Mouse (Mus musculus) myocyte (in vitro differentiated cells): ENCODE measurements around the gene Sptbn1. TPM values are rescaled to one million over a fixed set of nuclear protein-coding genes. Genes with fewer than 3 reads are reported as not detected.

Experiments
- H3K27me3 ChIP-seq: one replicate; pipeline ENCODE4 v1.6.1; 2011; ENCODE audit not compliant: control insufficient read depth, insufficient read depth, insufficient read length
- H3K36me3 ChIP-seq: one replicate; pipeline ENCODE4 v1.6.1; 2011; ENCODE audit not compliant: control insufficient read depth, insufficient read depth
- H3K4me2 ChIP-seq: one replicate; pipeline ENCODE4 v1.6.1; 2011; ENCODE audit warnings: low read depth, control low read depth
- H3K4me3 ChIP-seq: one replicate; pipeline ENCODE4 v1.5.1; 2011; ENCODE audit warnings: mild to moderate bottlenecking, control low read depth, moderate library complexity
- H3K79me2 ChIP-seq: one replicate; pipeline ENCODE4 v1.6.1; 2011; ENCODE audit not compliant: control insufficient read depth, insufficient read depth
- H3ac ChIP-seq: one replicate; pipeline ENCODE4 v1.6.1; 2011; ENCODE audit not compliant: control insufficient read depth, insufficient read length
- CEBPB ChIP-seq: IDR thresholded peaks from 2 replicates; pipeline ENCODE4 v1.6.1; 2011; ENCODE audit warnings: mild to moderate bottlenecking, moderate library complexity; ENCODE audit not compliant: poor library complexity, insufficient read depth, severe bottlenecking
- E2F4 ChIP-seq: IDR thresholded peaks from one replicate; pipeline ENCODE4 v1.6.1; 2011; ENCODE audit warnings: mild to moderate bottlenecking, control low read depth, moderate library complexity; ENCODE audit not compliant: insufficient read depth
- MAX ChIP-seq: IDR thresholded peaks from one replicate; pipeline ENCODE4 v1.6.1; 2011; ENCODE audit warnings: low read depth, mild to moderate bottlenecking, control low read depth
- MYOD1 ChIP-seq, 3 experiments: IDR thresholded peaks; one replicate each; pipeline ENCODE4 v1.6.1; 2011; ENCODE audit warnings: control low read depth in 2 of 3, low read depth in 2 of 3, mild to moderate bottlenecking in 2 of 3, moderate library complexity in 1 of 3; ENCODE audit not compliant: insufficient read length in 2 of 3, control insufficient read depth in 1 of 3
- MYOG ChIP-seq, 3 experiments: IDR thresholded peaks; one replicate each; pipeline ENCODE4 v1.6.1; 2011; ENCODE audit warnings: control low read depth in 2 of 3, low read depth in 2 of 3, mild to moderate bottlenecking in 2 of 3; ENCODE audit not compliant: insufficient read length in 2 of 3, control insufficient read depth in 1 of 3, insufficient read depth in 1 of 3
- POLR2A ChIP-seq: IDR thresholded peaks from one replicate; pipeline ENCODE4 v1.6.1; 2011; ENCODE audit warnings: low read depth, mild to moderate bottlenecking, control low read depth, moderate library complexity; ENCODE audit not compliant: insufficient read length
- POLR2AphosphoS2 ChIP-seq: IDR thresholded peaks from one replicate; pipeline ENCODE4 v1.6.1; 2011; ENCODE audit warnings: low read depth, control low read depth; ENCODE audit not compliant: insufficient read length
- REST ChIP-seq: IDR thresholded peaks from one replicate; pipeline ENCODE4 v1.6.1; 2011; ENCODE audit warnings: mild to moderate bottlenecking, control low read depth, moderate library complexity; ENCODE audit not compliant: insufficient read depth, insufficient read length
- SRF ChIP-seq: IDR thresholded peaks from one replicate; pipeline ENCODE4 v1.6.1; 2011; ENCODE audit warnings: low read depth; ENCODE audit not compliant: control insufficient read depth, insufficient read length
- TCF12 ChIP-seq: IDR thresholded peaks from one replicate; pipeline ENCODE4 v1.6.1; 2011; ENCODE audit warnings: mild to moderate bottlenecking, control low read depth; ENCODE audit not compliant: poor library complexity, insufficient read depth, severe bottlenecking
- TCF3 ChIP-seq: IDR thresholded peaks from one replicate; pipeline ENCODE4 v1.6.1; 2011; ENCODE audit warnings: low read depth, control low read depth; ENCODE audit not compliant: insufficient read length
- USF1 ChIP-seq: IDR thresholded peaks from one replicate; pipeline ENCODE4 v1.6.1; 2011; ENCODE audit warnings: low read depth, mild to moderate bottlenecking, control low read depth, moderate library complexity
- polyA plus RNA-seq: library from polyadenylated mRNA; unstranded; fragments of >200 nt; fragmentation: generic; extraction: Trizol; gene quantifications from one replicate; pipeline ENCODE4 v1.2.1, GENCODE M21; 2012; ENCODE audit warnings: missing spikeins

The Sptbn1 gene
- polyA plus RNA-seq, 1 experiment, result 85.4 TPM

DNA sequence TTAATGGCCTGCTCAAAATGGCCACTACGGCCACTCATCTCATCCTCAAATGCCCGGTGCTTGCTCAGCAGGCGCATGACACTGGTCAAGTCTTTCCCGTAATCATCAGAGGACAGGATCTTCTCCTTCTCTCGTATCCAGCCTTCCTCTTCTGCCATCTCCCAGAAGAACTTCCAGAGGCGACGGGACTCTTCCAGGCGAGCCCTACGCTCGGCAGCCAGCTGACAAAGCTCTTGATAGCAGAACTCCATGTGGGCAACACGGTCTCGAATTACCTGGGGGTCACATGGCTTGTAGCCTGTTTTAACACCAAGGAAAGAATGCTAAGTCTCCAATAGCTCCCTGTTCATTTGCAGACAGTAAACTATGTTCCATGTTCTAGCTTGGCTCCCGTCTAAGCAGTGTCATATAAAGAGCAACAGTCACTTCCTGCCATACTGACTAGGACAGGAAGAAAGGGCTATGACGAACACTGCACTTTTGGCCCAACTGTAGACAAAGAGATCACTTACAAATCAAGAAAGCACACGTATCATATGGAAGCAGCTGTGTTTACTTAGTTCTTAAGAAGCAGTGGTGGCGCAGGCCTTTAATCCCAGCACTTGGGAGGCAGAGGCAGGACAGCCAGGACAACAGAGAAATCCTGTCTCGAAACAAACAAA is 128.7 kb downstream of the Sptbn1 start:
- peaks cover 85% of the 10 kb centered on the region for H3K36me3 ChIP-seq
- no peak overlapping the region for H3K4me3 ChIP-seq
- TF ChIP-seq MYOD1 (IDR thresholded peaks at IDR 0.05; ENCODE audit: control insufficient read depth in 1 of 3, insufficient read length in 2 of 3, low read depth in 2 of 3) (no peak), CEBPB (no peak), USF1 (no peak)
- no peaks in the 10 kb centered on the region for H3K27me3 ChIP-seq
- H3ac ChIP-seq, result no peak overlapping the region
- no peak overlapping the region for H3K4me2 ChIP-seq
- no peaks in the 10 kb centered on the region for H3K79me2 ChIP-seq

DNA sequence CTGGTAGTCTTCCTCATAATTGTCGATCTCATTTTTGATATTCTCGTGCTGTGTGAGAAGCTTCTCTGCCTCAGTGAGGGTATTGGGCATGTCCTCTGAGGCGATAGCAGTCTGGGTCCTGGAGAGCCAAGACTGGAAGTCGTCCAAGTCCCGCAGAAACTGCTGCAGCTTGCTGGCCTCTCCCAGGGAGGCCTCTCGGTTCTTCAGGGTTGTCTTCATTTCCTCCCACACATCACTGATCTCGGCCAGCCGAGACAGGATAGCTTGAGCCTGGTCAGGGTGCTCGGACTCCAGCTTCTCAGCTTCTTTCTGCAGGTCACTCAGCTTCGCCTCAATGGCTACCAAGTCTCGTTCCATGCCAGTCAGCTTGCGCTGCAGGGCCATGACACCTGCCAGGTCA is 130.9 kb downstream of the Sptbn1 start:
- Histone ChIP-seq H3K4me3 (no peak overlapping the region), H3K79me2 (no peaks in the 10 kb centered on the region), H3K27me3 (no peaks in the 10 kb centered on the region), H3ac (no peak overlapping the region), H3K36me3 (peaks cover 80% of the 10 kb centered on the region), H3K4me2 (no peak overlapping the region)
- TF ChIP-seq MYOG (IDR thresholded peaks at IDR 0.05; ENCODE audit: control insufficient read depth in 1 of 3, insufficient read depth in 1 of 3, insufficient read length in 2 of 3, low read depth in 2 of 3), result no peak
- TF ChIP-seq USF1, result no peak
- no peak for TF ChIP-seq TCF3
- no peak for TF ChIP-seq MYOD1 (IDR thresholded peaks at IDR 0.05; ENCODE audit: control insufficient read depth in 1 of 3, insufficient read length in 2 of 3, low read depth in 2 of 3)
- TF ChIP-seq TCF12, result no peak
- no peak for TF ChIP-seq MAX
- no peak for TF ChIP-seq CEBPB
- TF ChIP-seq POLR2A, result no peak
- no peak for TF ChIP-seq SRF
- TF ChIP-seq E2F4, result no peak
- TF ChIP-seq POLR2AphosphoS2, result no peak
- TF ChIP-seq REST, result no peak

DNA sequence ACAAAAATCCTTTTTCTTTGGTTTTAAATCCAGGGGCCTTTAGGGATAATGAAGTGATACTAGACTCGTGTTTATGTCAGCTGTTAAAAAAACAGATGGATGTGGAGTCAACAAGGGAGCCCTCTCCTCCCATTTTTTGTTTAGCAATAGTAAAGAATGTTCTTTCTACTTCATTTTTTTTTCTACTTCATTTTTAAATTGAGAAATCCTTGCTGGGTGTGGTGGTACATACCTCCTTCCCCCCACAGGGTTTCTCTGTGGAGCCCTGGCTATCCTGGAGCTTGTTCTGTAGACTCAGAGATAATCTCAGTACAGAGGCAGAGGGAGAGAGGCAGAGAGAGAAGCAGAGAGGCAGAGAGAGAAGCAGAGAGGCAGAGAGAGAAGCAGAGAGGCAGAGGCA is 133.9 kb downstream of the Sptbn1 start:
- Histone ChIP-seq H3K27me3 (no peaks in the 10 kb centered on the region), H3ac (no peak overlapping the region), H3K4me3 (no peak overlapping the region), H3K4me2 (no peak overlapping the region), H3K36me3 (peaks cover 85% of the 10 kb centered on the region), H3K79me2 (no peaks in the 10 kb centered on the region)
- TF ChIP-seq POLR2A (no peak), REST (no peak), E2F4 (no peak), TCF12 (no peak), TCF3 (no peak), MYOG (IDR thresholded peaks at IDR 0.05; ENCODE audit: control insufficient read depth in 1 of 3, insufficient read depth in 1 of 3, insufficient read length in 2 of 3, low read depth in 2 of 3) (no peak), USF1 (no peak), SRF (no peak), MYOD1 (IDR thresholded peaks at IDR 0.05; ENCODE audit: control insufficient read depth in 1 of 3, insufficient read length in 2 of 3, low read depth in 2 of 3) (no peak), POLR2AphosphoS2 (no peak), CEBPB (no peak), MAX (no peak)

DNA sequence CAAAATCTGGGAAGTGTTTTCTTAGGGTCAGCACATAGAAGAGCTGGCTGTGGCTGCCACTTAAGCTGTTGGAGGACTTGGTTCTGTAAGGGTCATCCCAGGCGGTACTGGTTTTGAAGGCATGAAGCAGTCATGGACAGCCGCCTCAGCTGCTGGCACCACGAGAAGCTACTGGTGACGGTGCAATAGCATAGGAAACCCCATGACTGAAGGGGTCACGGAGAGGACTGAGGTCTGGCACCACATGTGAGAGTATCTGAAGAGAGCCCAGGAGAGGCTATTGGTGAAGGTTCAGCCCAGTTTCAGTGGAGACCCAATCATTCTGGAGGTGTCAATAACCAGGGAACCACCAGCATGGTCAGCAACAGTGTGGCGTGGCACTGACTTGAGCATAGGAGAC is 135.4 kb downstream of the Sptbn1 start:
- Histone ChIP-seq H3K36me3 (peaks cover 77% of the 10 kb centered on the region), H3K27me3 (no peaks in the 10 kb centered on the region), H3K79me2 (no peaks in the 10 kb centered on the region), H3ac (no peak overlapping the region), H3K4me3 (no peak overlapping the region), H3K4me2 (no peak overlapping the region)
- no peak for TF ChIP-seq TCF3
- TF ChIP-seq REST, result no peak
- no peak for TF ChIP-seq POLR2AphosphoS2
- TF ChIP-seq E2F4, result no peak

DNA sequence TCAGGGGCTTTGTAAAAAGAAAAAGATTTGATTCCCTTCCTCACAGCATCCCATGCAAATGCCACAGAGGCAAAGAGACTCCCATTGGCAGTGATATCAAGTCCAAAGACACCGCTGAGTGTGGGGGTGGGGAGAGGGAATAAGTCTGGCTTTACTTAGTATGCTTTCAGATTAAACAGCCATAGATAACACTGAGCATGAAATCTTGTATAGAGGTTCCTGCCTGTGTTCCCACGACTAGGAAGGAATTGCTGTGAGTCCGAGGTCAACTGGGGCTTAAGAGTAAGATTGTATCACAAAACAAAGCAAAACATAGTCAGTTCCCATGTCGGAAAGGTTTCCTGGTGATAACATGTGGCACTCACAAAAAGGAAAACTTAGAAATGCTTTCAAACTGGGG is 136.3 kb downstream of the Sptbn1 start:
- no peaks in the 10 kb centered on the region for H3K27me3 ChIP-seq
- peaks cover 72% of the 10 kb centered on the region for H3K36me3 ChIP-seq
- H3K4me3 ChIP-seq, result no peak overlapping the region
- TF ChIP-seq CEBPB, result no peak
- no peak for TF ChIP-seq TCF12
- no peak for TF ChIP-seq TCF3
- TF ChIP-seq POLR2AphosphoS2, result no peak
- no peak for TF ChIP-seq POLR2A
- no peaks in the 10 kb centered on the region for H3K79me2 ChIP-seq
- no peak overlapping the region for H3ac ChIP-seq
- no peak overlapping the region for H3K4me2 ChIP-seq
